Mouse (Mus musculus) Patski (cell line): ENCODE results near the gene Nxph4. TPM values are rescaled to one million over a fixed set of nuclear protein-coding genes. Genes with fewer than 3 reads are reported as not detected.
A peak's percentile ranks its signal among the peaks of the same experiment; 100 is the strongest.

Experiments
- ATAC-seq: fragments of 100-300 bp; one replicate; pipeline ENCODE4 v1.8.0; 2021
- CTCF ChIA-PET: fragments of 350-600 bp; sonication (Branson Sonifier 250); formaldehyde crosslinking; loops from one replicate; lab custom pipeline; 2022; ENCODE audit warnings: inconsistent platforms; lab: Charles Lee
- POLR2A ChIA-PET: fragments of 350-600 bp; sonication (Branson Sonifier 250); formaldehyde crosslinking; loops from one replicate; lab custom pipeline; 2022; ENCODE audit warnings: antibody characterized with exemption, inconsistent platforms; lab: Charles Lee
- DNase-seq: peaks from one replicate; pipeline ENCODE4 v3.0.0-alpha.2; 2011; ENCODE audit warnings: low read depth, low spot score
- H3K27me3 ChIP-seq: fragments of 371-371 bp; one replicate; pipeline ENCODE4 v1.5.1; 2021
- CTCF ChIP-seq: fragments of 100-300 bp; IDR thresholded peaks from one replicate; pipeline ENCODE4 v1.5.1; 2021
- in situ Hi-C: fragments of 300-500 bp; cut with MboI; formaldehyde crosslinking; loops from 3 replicates; pipeline ENCODE4 v1.11.1; 2018; ENCODE audit warnings: low pct_unique_long_range_greater_than_20kb, mixed read lengths
- polyA plus RNA-seq: library from polyadenylated mRNA; unstranded; gene quantifications from one replicate; pipeline ENCODE4 v1.2.3, GENCODE M21; 2021

Gene Nxph4
- polyA plus RNA-seq, 1 experiment from 2014 or later, result 6.0 TPM

DNA sequence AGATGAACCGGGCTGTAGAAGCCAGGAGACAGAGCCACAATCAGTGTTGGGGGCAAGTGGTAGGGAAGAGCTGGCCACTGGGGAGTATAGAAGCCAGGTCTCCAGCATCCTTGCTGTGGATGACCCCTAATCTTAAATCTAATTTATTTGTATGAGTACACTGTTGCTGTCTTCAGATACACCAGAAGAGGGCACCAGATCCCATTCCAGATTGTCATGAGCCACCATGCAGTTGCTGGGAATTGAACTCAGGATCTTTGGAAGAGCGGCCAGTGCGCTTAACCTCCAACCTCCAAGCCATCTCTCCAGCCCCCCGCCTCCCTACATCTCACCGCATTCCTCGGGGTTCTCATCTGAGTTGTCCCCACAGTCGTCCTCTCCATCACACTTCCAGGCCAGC lies 12.1 kb upstream of the Nxph4 start:
- CTCF ChIA-PET, result interaction anchor here (1.4 to 3.3 kb wide), 3 partner anchors 9 to 15 kb away, joined by 3 to 16 read pairs (median 3); no protein-coding TSS in a partner anchor
- in situ Hi-C loops, result no loop called here
- no peak for DNase-seq
- no peak for ATAC-seq
- POLR2A ChIA-PET, result interaction anchor here (1.3 kb wide), 1 partner anchor 15 kb away, joined by 4 read pairs; no protein-coding TSS in a partner anchor
- H3K27me3 ChIP-seq, result no peaks in the 10 kb centered on the region
- no peak for TF ChIP-seq CTCF

DNA sequence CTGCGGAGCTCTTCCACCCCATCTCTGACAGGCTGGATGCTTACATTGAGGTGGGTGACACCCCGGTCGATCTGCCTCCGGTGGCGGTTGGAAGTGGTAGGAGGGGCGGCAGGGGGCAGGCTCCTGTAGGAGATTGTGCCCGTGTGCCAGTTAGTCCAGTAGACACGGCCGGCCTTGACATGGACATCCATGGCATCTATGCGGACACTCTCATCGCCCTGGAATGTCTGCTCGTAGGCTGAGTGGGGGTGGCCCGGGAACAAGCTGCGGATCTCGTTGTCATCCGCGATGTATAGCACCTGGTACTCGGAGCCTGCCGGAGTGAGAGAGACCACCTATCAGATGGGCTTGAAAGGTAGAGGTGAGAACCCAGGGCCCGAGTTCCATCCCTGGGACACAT lies 10.0 kb upstream of the Nxph4 start:
- ATAC-seq, result no peak
- in situ Hi-C loops, result loop anchor here (5.0 kb wide), 1 partner anchor 37 kb away; no protein-coding TSS in a partner anchor
- ChIA-PET POLR2A (interaction anchor here (0.7 kb wide), 1 partner anchor 120 kb away, joined by 4 read pairs; no protein-coding TSS in a partner anchor), CTCF (interaction anchor here (0.9 to 2.1 kb wide), 5 partner anchors 11 to 87 kb away, joined by 3 to 7 read pairs (median 5); no protein-coding TSS in a partner anchor)
- no peak for DNase-seq
- no peak for TF ChIP-seq CTCF
- H3K27me3 ChIP-seq, result no peaks in the 10 kb centered on the region

DNA sequence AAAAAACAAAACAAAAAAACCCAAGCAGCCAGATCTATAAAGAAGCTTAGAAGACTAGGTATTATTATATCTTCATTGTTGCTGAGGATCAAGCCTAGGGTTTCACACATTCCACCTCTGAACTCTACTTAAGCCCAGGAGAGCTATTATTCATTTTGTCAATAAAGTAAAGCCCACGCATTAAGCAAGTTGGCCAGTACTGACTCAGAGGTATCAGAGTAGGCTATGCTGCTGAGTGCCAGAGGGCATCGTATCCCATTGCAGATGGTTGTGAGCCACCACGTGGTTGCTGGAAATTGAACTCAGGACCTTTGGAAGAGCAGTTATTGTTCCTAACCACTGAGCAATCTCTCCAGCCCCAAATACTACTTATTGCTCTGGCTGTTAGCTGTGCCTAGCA lies 9.6 kb upstream of the Nxph4 start:
- in situ Hi-C loops, result loop anchor here (5.0 kb wide), 1 partner anchor 37 kb away; no protein-coding TSS in a partner anchor
- DNase-seq, result no peak
- no peak for TF ChIP-seq CTCF
- POLR2A ChIA-PET, result interaction anchor here (0.7 kb wide), 1 partner anchor 120 kb away, joined by 4 read pairs; no protein-coding TSS in a partner anchor
- CTCF ChIA-PET, result interaction anchor here (0.9 to 2.1 kb wide), 5 partner anchors 11 to 87 kb away, joined by 3 to 7 read pairs (median 5); no protein-coding TSS in a partner anchor
- no peaks in the 10 kb centered on the region for H3K27me3 ChIP-seq
- ATAC-seq, result no peak

DNA sequence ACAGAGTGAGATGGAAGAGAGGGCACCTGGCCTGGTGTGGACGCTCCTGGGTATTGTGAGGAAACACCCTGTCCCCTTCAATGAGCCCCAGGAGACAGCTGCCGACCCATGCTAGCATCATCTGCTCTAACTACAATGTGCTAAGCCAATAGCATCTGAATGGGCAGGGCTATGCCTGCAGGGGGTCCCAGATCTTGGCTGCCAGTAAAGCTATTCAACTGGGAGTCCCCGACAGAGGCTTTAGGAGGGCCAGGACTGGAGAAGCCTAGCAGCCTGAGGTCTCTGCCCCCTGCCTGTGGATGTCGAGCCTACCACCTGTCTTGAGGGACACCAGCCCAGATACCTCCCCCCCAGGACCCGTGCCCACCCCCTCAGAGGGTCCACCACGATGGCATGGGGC lies 8.4 kb upstream of the Nxph4 start:
- no peak for TF ChIP-seq CTCF
- ATAC-seq, result no peak
- ChIA-PET POLR2A (no interaction called here), CTCF (interaction anchor here (1.6 to 2.9 kb wide), 3 partner anchors 12 to 45 kb away, joined by 3 to 15 read pairs (median 7); no protein-coding TSS in a partner anchor)
- in situ Hi-C loops, result loop anchor here (5.0 kb wide), 1 partner anchor 35 kb away; no protein-coding TSS in a partner anchor
- H3K27me3 ChIP-seq, result no peaks in the 10 kb centered on the region
- no peak for DNase-seq

DNA sequence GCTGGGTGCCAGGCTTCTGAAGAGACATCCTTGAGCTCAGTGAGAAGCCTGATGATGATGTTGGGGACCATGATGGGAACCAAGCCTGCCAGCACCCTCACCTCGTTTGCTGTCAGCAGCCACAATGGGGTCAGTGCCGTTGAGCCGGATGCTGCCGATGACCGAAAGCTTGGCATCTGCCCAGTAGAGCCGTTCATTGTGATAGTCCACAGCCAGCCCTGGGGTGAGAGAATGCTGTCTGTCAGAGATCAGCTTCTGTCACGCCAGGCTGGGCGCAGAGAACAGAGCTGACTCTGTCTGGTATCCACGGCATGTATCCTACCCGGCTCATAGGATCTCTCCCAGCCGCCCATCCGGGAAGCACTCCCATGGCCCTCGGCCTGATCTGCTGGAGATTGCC lies 7.7 kb upstream of the Nxph4 start:
- DNase-seq, result peak; percentile 74
- ChIA-PET POLR2A (no interaction called here), CTCF (interaction anchor here (1.6 to 2.9 kb wide), 2 partner anchors 29 to 45 kb away, joined by 3 to 15 read pairs; no protein-coding TSS in a partner anchor)
- no peaks in the 10 kb centered on the region for H3K27me3 ChIP-seq
- no peak for TF ChIP-seq CTCF
- in situ Hi-C loops, result loop anchor here (5.0 kb wide), 1 partner anchor 35 kb away; no protein-coding TSS in a partner anchor
- ATAC-seq, result peak; percentile 70

DNA sequence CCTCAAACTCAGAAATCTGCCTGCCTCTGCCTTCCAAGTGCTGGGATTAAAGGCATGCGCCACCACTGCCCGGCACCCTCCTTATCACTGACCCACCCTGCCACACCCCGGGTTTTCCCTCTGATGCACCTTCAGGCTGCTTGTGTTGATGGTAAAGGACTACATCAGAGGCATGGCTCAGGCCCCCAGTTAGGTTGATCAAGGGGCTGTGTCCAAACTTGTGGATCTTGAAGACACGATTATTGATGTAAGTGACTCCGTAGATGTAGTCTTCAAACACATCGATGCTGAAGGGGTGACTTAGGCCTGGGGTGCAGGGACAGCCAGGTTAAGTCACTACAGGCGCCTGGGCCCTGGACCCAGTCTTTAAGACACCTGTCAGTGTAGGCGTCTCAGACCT lies 7.2 kb upstream of the Nxph4 start:
- no peak for ATAC-seq
- TF ChIP-seq CTCF, result no peak

DNA sequence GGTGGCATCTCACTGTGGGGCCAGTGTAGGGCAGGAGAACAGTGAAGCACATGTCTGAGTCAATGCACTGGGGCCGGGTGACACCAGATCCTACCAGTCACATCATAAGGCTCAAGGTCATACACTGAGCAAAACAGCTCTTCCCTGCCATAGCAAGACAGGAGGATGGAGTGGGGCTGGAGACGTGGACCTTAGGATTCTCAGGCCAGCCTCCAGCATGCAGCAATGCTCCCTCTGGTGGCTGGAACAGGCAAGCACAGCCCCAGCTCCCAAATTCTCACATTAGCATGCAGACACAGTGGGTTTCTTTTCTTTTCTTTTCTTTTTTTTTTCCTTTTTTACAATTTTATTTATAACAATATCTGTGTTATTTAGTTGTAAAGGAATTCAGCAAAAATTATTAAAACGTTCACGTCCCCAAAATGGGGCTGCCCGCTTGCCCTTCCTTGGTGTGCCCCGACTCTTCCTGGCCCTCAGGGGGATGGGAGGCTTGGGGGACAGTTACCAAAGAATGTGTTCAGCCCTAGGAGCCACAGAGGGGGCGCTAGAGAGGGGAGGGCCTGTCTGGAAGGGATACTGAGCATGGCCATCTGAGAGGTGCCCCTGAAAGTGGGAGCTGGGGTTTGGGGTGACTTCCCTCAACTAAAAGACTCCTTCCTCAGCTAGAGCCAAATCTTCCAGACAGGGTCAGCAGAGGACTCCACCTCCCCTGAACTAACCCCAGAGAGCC lies 3.7 kb upstream of the Nxph4 start:
- CTCF ChIA-PET, result interaction anchor here (0.8 to 6.0 kb wide), 23 partner anchors 9 to 199 kb away, joined by 3 to 101 read pairs (median 5); partner anchors contain the start of genes Ndufa4l2, Shmt2 and Stac3
- POLR2A ChIA-PET, result interaction anchor here (1.0 kb wide), 1 partner anchor 25 kb away, joined by 3 read pairs; no protein-coding TSS in a partner anchor
- peaks cover 3% of the 10 kb centered on the region for H3K27me3 ChIP-seq
- ATAC-seq (no peak), DNase-seq (no peak)
- in situ Hi-C loops, result no loop called here
- no peak for TF ChIP-seq CTCF

More for the DNA sequence above, 7.2 kb upstream of the Nxph4 start:
- no peak for DNase-seq
- H3K27me3 ChIP-seq, result no peaks in the 10 kb centered on the region
- POLR2A ChIA-PET, result no interaction called here
- CTCF ChIA-PET, result interaction anchor here (1.0 to 2.9 kb wide), 3 partner anchors 14 to 44 kb away, joined by 3 to 15 read pairs (median 3); no protein-coding TSS in a partner anchor
- in situ Hi-C loops, result loop anchor here (5.0 kb wide), 1 partner anchor 34 kb away; no protein-coding TSS in a partner anchor

DNA sequence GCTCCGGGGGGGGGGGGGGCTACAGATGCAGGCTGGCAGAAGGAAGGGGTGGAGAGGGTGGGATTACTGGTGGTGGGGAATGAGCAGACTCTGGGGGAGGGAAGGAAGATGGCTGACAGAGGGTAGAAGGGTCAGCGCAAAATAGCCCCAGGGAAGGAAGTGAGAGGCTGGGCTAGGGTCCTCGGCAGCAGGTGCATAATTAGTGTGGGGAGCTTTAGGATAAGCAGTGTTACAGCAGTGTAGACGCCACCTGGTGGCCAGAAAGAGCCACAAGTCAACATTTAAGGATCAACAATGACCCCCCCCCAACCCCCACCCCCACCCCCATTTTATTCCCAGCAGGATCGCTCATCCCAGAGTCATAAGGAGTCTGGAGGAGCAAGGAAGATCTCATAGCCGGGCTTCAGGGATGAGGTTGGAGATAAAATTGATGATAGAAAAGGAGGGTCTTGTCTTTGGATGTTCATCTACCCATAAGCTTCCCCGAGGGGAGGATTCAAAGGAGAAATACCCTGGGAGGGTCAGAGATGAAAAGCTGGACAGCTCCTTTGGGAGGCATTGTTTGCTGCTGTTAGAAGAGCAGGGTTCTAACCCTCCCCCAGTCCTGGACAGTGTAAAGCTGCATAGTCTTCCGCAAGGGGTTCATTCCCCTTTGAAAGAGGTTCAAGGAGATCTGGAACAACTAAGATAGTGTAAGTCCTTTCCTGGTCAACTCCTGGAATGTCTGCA lies 2.4 kb upstream of the Nxph4 start:
- DNase-seq (no peak), ATAC-seq (no peak)
- TF ChIP-seq CTCF, result no peak
- H3K27me3 ChIP-seq, result peaks cover 3% of the 10 kb centered on the region
- in situ Hi-C loops, result no loop called here
- ChIA-PET CTCF (interaction anchor here (0.9 to 6.0 kb wide), 21 partner anchors 8 to 198 kb away, joined by 3 to 101 read pairs (median 5); partner anchors contain the start of genes Ndufa4l2, Shmt2 and Stac3), POLR2A (interaction anchor here (0.6 to 2.0 kb wide), 3 partner anchors 16 to 490 kb away, joined by 3 to 8 read pairs (median 5); no protein-coding TSS in a partner anchor)

DNA sequence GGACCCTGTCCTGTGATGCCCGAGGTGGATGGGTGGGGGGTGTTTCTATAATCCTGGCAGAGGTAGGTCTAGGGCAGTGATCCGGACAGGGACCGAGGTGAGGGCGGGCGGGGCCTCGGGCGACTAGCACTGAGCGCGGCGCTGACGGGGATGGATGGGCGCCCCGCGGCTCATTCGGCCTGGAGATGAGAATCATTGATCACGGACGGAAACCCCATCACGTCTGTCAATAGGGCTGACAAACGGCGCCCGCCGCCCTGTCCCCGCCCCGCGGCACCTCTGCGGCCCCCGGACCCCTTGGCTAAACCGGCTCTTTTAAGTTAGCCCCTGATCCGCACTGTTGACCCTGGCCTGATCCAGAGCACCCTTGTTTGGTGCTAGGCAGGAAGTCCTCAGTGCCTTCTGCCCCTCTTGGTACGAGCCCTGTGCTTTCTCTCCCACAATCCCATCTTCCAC lies 598 bp upstream of the Nxph4 start:
- no peak for TF ChIP-seq CTCF
- ChIA-PET CTCF (interaction anchor here (1.2 to 6.0 kb wide), 3 partner anchors 19 to 50 kb away, joined by 3 to 101 read pairs (median 4); partner anchors contain the start of gene Ndufa4l2), POLR2A (no interaction called here)
- ATAC-seq, result no peak
- in situ Hi-C loops, result no loop called here
- DNase-seq, result no peak
- H3K27me3 ChIP-seq, result peaks cover 6% of the 10 kb centered on the region
